Mouse (Mus musculus): ENCODE data around the gene Hoxa10. TPM values are rescaled to one million over a fixed set of nuclear protein-coding genes. Genes with fewer than 3 reads are reported as not detected.

The Hoxa10 gene
- polyA plus RNA-seq (2015; fragmentation: Nextera tagmentation; extraction: Ambion mirVana) = not detected in 2 replicates

DNA sequence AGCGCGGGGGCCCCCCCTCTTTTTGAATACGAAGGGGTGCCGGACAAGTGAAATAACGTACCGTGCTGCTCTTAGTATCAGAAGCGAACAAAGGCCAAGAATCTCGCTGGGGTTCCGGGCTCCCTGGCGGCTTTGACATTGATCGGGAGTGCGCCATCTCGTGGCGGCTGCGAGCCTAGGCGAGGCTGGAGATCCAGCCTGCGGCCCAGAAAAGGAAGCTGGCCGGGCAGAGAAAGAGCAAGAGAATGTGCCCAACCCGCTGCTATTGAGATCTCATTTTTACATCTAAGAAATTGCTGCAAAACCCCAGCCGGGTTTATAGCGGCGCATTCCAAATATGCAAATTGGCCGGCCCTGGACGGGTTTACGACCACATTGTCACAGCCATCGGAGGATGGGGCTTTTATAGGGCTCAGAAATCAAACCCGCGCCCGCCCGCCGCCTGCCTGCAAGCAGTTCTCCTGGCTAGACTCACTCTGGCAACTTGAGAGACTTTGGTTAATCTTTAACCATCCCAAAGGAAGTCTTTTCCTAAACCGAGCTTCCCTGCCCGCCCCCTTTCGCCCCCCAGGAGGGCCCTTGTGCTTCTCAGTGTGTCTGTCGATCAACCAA, at the start of gene Hoxa10:
TSS of gene Hoxa10 (minus strand) at position 466 of the 612 bp plus-strand sequence.
- Histone ChIP-seq H3K27me3 (ENCODE audit: insufficient read depth, low read length) (peaks cover 100% of the 10 kb centered on the region), H3K4me1 (ENCODE audit: insufficient read depth) (peaks cover 4% of the 10 kb centered on the region), H3K27ac (ENCODE audit: low read depth) (no peak within 1 kb of the TSS), H3K4me3 (ENCODE audit: low read depth, low read length) (peak within 1 kb of the TSS; percentile 10; the same call in 1 of the 2 replicates), H3K9ac (replicated peaks) (no peak within 1 kb of the TSS), H3K36me3 (replicated peaks; ENCODE audit: insufficient read depth, low read length) (no peaks in the 10 kb centered on the region), H3K4me2 (ENCODE audit: low read depth, low read length) (peak within 1 kb of the TSS; percentile 20), H3K9me3 (ENCODE audit: low read length) (no peaks in the 10 kb centered on the region)
- 5% methylated on average over 35 of the region's 35 CpGs for WGBS (ENCODE audit: insufficient replicate concordance)
- DNase-seq (peak; percentile 83), ATAC-seq (no peak)
- TF ChIP-seq EP300 (IDR thresholded peaks at IDR 0.05; ENCODE audit: low read depth) = no peak
- TF ChIP-seq CTCF (IDR thresholded peaks at IDR 0.05; ENCODE audit: low read depth) = peak; percentile 70

DNA sequence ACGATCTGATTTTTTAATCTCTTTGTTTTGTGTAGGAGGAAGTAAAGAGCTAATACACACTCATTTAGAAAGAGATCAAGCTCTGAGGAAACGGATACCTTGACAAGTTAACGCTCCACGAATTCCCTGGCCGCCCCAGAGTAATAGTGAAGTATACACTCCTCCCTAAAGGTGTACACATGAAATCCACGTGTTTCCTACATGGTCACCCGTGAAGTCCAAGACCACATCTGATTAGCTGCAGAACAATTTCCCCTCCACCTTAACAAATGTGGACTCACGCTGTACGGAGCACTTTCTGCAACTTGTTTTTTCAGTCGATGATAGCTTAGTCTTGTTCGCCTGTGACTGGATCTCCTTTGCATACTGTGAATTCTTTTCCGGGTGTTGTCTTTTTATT, 49.5 kb upstream of the Hoxa10 start:
- peaks cover 4% of the 10 kb centered on the region; the same call in 1 of the 2 replicates for H3K4me1 ChIP-seq (ENCODE audit: insufficient read depth)
- H3K9ac ChIP-seq (replicated peaks) = no peak overlapping the region
- H3K9me3 ChIP-seq (ENCODE audit: low read length) = no peaks in the 10 kb centered on the region
- H3K4me2 ChIP-seq (ENCODE audit: low read depth, low read length) = no peak overlapping the region
- ATAC-seq (no peak), DNase-seq (no peak)
- no peak overlapping the region for H3K4me3 ChIP-seq (ENCODE audit: low read depth, low read length)
- H3K27ac ChIP-seq (ENCODE audit: low read depth) = no peak overlapping the region
- H3K27me3 ChIP-seq (ENCODE audit: insufficient read depth, low read length) = peaks cover 64% of the 10 kb centered on the region
- 17% methylated on average over 12 of the region's 12 CpGs for WGBS (ENCODE audit: insufficient replicate concordance)
- no peak for TF ChIP-seq EP300 (IDR thresholded peaks at IDR 0.05; ENCODE audit: low read depth)
- TF ChIP-seq CTCF (IDR thresholded peaks at IDR 0.05; ENCODE audit: low read depth) = no peak
- no peaks in the 10 kb centered on the region for H3K36me3 ChIP-seq (replicated peaks; ENCODE audit: insufficient read depth, low read length)

DNA sequence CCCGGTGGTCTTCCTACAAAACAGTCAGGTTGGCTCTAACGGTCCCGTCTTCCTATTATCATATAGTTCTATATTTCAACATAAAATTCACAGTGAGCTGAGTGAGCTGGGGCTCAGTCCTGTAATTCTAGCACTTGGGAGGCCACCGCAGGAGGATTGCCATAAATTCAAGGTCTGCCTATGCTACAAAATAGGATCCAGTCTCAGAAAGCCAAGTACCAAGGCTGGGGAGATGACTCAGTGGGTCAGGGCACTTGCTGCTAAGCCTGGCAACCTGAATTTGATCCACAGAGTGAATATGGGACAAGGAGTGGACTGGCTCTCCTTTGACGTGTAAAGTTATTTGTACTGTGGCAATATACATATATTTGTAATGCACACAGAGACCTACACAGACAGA, 43.2 kb upstream of the Hoxa10 start:
- TF ChIP-seq EP300 (IDR thresholded peaks at IDR 0.05; ENCODE audit: low read depth) (no peak), CTCF (IDR thresholded peaks at IDR 0.05; ENCODE audit: low read depth) (no peak)
- H3K4me2 ChIP-seq (ENCODE audit: low read depth, low read length) = no peak overlapping the region
- peaks cover 26% of the 10 kb centered on the region; the same call in 1 of the 2 replicates for H3K27me3 ChIP-seq (ENCODE audit: insufficient read depth, low read length)
- ATAC-seq (no peak), DNase-seq (no peak)
- H3K9me3 ChIP-seq (ENCODE audit: low read length) = no peaks in the 10 kb centered on the region
- WGBS (ENCODE audit: insufficient replicate concordance) = 80% methylated on average over 5 of the region's 5 CpGs
- H3K36me3 ChIP-seq (replicated peaks; ENCODE audit: insufficient read depth, low read length) = no peaks in the 10 kb centered on the region
- H3K27ac ChIP-seq (ENCODE audit: low read depth) = no peak overlapping the region
- H3K4me1 ChIP-seq (ENCODE audit: insufficient read depth) = no peaks in the 10 kb centered on the region
- H3K4me3 ChIP-seq (ENCODE audit: low read depth, low read length) = no peak overlapping the region
- no peak overlapping the region for H3K9ac ChIP-seq (replicated peaks)

DNA sequence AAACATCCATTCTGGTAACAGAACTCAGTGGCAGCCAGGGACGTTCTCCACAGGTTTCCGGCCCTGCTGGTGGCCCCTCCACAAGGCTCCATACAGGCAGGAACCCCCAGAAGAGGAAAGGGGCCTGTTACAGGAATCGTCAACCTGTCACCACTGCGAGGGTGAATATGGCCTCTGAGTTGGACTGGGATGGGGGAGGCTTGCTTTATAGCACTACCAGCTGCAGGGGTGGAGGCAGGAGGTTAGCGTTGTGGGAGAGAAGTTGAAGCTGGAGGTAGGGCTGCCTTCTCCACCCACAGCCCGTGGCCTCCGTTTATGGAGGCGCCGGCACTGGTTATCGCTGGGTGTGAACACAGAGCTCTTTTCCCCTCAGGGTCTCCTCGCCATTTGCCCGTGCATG, 40.4 kb upstream of the Hoxa10 start:
- H3K27ac ChIP-seq (ENCODE audit: low read depth) = no peak overlapping the region
- H3K27me3 ChIP-seq (ENCODE audit: insufficient read depth, low read length) = peaks cover 37% of the 10 kb centered on the region
- H3K36me3 ChIP-seq (replicated peaks; ENCODE audit: insufficient read depth, low read length) = no peaks in the 10 kb centered on the region
- ATAC-seq (no peak), DNase-seq (no peak)
- 55% methylated on average over 12 of the region's 12 CpGs for WGBS (ENCODE audit: insufficient replicate concordance)
- no peaks in the 10 kb centered on the region for H3K9me3 ChIP-seq (ENCODE audit: low read length)
- no peak overlapping the region for H3K9ac ChIP-seq (replicated peaks)
- TF ChIP-seq EP300 (IDR thresholded peaks at IDR 0.05; ENCODE audit: low read depth) = no peak
- no peak for TF ChIP-seq CTCF (IDR thresholded peaks at IDR 0.05; ENCODE audit: low read depth)
- no peak overlapping the region for H3K4me2 ChIP-seq (ENCODE audit: low read depth, low read length)
- no peaks in the 10 kb centered on the region for H3K4me1 ChIP-seq (ENCODE audit: insufficient read depth)
- H3K4me3 ChIP-seq (ENCODE audit: low read depth, low read length) = no peak overlapping the region

DNA sequence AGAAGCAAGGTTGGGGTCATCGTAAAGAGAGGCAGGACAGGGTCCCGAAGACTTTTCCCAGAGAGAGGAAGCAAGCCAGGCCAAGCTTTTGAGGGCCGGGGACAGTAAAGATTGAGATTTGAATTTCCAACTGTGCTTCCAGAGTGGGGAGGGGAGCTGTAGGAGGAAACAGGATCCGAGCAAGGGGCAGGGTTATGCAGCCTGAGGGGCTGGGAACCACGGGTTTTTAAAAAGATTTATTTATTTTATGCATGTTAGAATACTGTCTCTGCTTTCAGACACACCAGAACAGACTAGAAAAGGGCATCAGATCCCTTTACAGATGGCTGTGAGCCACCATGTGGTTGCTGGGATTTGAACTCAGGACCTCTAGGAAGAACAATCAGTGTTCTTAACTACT, 36.3 kb upstream of the Hoxa10 start:
- Histone ChIP-seq H3K4me1 (ENCODE audit: insufficient read depth) (no peaks in the 10 kb centered on the region), H3K27ac (ENCODE audit: low read depth) (no peak overlapping the region), H3K27me3 (ENCODE audit: insufficient read depth, low read length) (peaks cover 72% of the 10 kb centered on the region), H3K4me3 (ENCODE audit: low read depth, low read length) (no peak overlapping the region), H3K9me3 (ENCODE audit: low read length) (no peaks in the 10 kb centered on the region), H3K9ac (replicated peaks) (no peak overlapping the region), H3K4me2 (ENCODE audit: low read depth, low read length) (no peak overlapping the region), H3K36me3 (replicated peaks; ENCODE audit: insufficient read depth, low read length) (no peaks in the 10 kb centered on the region)
- no peak for DNase-seq
- WGBS (ENCODE audit: insufficient replicate concordance) = 11% methylated on average over 5 of the region's 5 CpGs
- TF ChIP-seq EP300 (IDR thresholded peaks at IDR 0.05; ENCODE audit: low read depth) (no peak), CTCF (IDR thresholded peaks at IDR 0.05; ENCODE audit: low read depth) (no peak)
- no peak for ATAC-seq

DNA sequence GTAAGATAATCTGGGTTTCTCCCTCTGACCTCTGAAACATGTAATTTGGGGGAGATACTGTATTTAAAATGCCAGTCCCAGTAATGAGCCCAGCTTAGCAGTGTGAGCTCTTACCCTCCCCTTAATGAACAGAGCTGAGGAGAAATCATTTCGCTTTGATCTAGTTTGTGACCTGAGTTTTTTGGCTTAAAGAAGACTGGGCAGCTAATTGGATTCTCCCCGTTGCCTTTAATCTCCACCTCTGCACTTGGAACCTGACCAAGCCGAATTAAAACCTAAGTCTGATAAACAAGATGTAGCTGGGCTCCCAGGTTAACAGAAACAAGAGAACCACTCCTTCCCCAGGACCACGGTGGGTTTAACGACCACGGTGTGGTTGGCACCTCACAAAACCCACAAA, 35.7 kb upstream of the Hoxa10 start:
- no peak overlapping the region for H3K4me3 ChIP-seq (ENCODE audit: low read depth, low read length)
- peaks cover 77% of the 10 kb centered on the region for H3K27me3 ChIP-seq (ENCODE audit: insufficient read depth, low read length)
- no peaks in the 10 kb centered on the region for H3K4me1 ChIP-seq (ENCODE audit: insufficient read depth)
- 4% methylated on average over 6 of the region's 6 CpGs for WGBS (ENCODE audit: insufficient replicate concordance)
- H3K4me2 ChIP-seq (ENCODE audit: low read depth, low read length) = no peak overlapping the region
- no peak for DNase-seq
- H3K9ac ChIP-seq (replicated peaks) = no peak overlapping the region
- ATAC-seq = no peak
- no peaks in the 10 kb centered on the region for H3K36me3 ChIP-seq (replicated peaks; ENCODE audit: insufficient read depth, low read length)
- H3K9me3 ChIP-seq (ENCODE audit: low read length) = no peaks in the 10 kb centered on the region
- TF ChIP-seq CTCF (IDR thresholded peaks at IDR 0.05; ENCODE audit: low read depth) = no peak
- TF ChIP-seq EP300 (IDR thresholded peaks at IDR 0.05; ENCODE audit: low read depth) = no peak
- no peak overlapping the region for H3K27ac ChIP-seq (ENCODE audit: low read depth)

Data from liver, postnatal 0 days (tissue).